Mouse (Mus musculus) monocyte, adult 5-6 weeks (primary cell): ENCODE data around the gene Pirb. TPM values are rescaled to one million over a fixed set of nuclear protein-coding genes. Genes with fewer than 3 reads are reported as not detected.

ENCODE experiments used
- total RNA-seq: library from RNA; stranded (forward); fragments of 200-1000, 200-491, 200-594 nt; gene quantifications from 3 replicates; pipeline ENCODE4 v1.2.3, GENCODE M21; 2017

Pirb gene
- total RNA-seq, 1 experiment from 2014 or later: 159 TPM

Other genes with a start within 250 kb of the Pirb start
- gene Tarm1, start 217.8 kb downstream of the Pirb start, total RNA-seq: 1.3 to 1.9 TPM in 2 of 3 replicates, not detected in the other
- not detected in 3 replicates for gene Oscar, start 104.2 kb downstream of the Pirb start, total RNA-seq
- gene Ndufa3, start 103.0 kb downstream of the Pirb start, total RNA-seq: 163 to 226 TPM (median 220 TPM) in 3 replicates
- 20.6 to 34.9 TPM (median 28.7 TPM) in 3 replicates for gene Tfpt, start 90.5 kb downstream of the Pirb start, total RNA-seq
- gene Prpf31, start 90.4 kb downstream of the Pirb start, total RNA-seq: 50.9 to 63.8 TPM (median 57.8 TPM) in 3 replicates
- 19.8 to 52.4 TPM (median 24.8 TPM) in 3 replicates for gene Cnot3, start 75.1 kb downstream of the Pirb start, total RNA-seq
- 6.4 to 10.3 TPM (median 6.6 TPM) in 3 replicates for gene Leng1, start 54.6 kb downstream of the Pirb start, total RNA-seq
- gene Tmc4, start 42.8 kb downstream of the Pirb start, total RNA-seq: 1.5 to 7.6 TPM (median 2.0 TPM) in 3 replicates
- 17.0 to 28.1 TPM (median 19.7 TPM) in 3 replicates for gene Tsen34, start 27.5 kb downstream of the Pirb start, total RNA-seq
- gene Mboat7, start 26.9 kb downstream of the Pirb start, total RNA-seq: 26.7 to 36.8 TPM (median 36.4 TPM) in 3 replicates
- gene Rps9, start 16.4 kb downstream of the Pirb start, total RNA-seq: 1,184 to 2,050 TPM (median 1,737 TPM) in 3 replicates
- 3.1 to 10.7 TPM (median 9.4 TPM) in 3 replicates for gene Gm15448, start 105.3 kb upstream of the Pirb start, total RNA-seq
- gene Pira2, start 124.7 kb upstream of the Pirb start, total RNA-seq: 4.7 to 22.8 TPM (median 10.7 TPM) in 3 replicates
- gene Gm14548, start 177.7 kb upstream of the Pirb start, total RNA-seq: 5.2 to 14.5 TPM (median 10.1 TPM) in 3 replicates
- 3.5 to 19.0 TPM (median 14.2 TPM) in 3 replicates for gene Lilra6, start 195.1 kb upstream of the Pirb start, total RNA-seq